Mouse (Mus musculus) heart, adult 2 months (tissue): ENCODE measurements around the gene Cd82.

Experiments used
- CTCF ChIP-seq: fragments of 200-600 bp; IDR thresholded peaks from 2 replicates; pipeline ENCODE4 v1.8.1; 2022; ENCODE audit warnings: antibody characterized with exemption, mild to moderate bottlenecking, moderate library complexity
- EP300 ChIP-seq: fragments of 200-500 bp; IDR thresholded peaks from 2 replicates; pipeline ENCODE4 v1.6.1; 2011; ENCODE audit warnings: low read depth, low read length, control low read depth; ENCODE audit not compliant: insufficient read depth
- POLR2A ChIP-seq: fragments of 200-500 bp; IDR thresholded peaks from 2 replicates; pipeline ENCODE4 v1.6.1; 2011; ENCODE audit warnings: mild to moderate bottlenecking, low read depth, low read length, control low read depth; ENCODE audit not compliant: insufficient read depth

DNA sequence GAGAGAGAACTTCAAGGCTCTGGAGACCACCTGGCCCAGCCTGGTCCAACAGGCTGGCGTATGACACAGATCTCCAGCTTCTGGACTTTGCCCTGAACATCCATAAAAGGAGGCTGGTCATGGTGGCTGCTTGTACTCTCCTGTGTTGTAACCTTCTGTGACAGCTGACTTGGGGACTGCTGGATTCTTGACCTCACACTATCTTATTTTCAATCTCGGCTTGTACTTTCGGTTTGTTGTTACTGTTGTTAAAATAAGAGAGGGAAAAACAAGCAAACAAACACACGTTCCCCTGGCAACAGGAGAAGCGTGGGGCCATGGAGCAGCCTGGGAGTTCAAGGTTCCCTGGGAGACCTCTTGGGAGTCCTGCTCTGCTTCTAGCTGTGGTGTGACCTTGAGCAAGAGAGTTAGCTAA is 17.7 kb downstream of the Cd82 start:
- TF ChIP-seq CTCF (no peak), EP300 (no peak), POLR2A (no peak)
